Mouse (Mus musculus) heart, postnatal 0 days (tissue): Measurements from ENCODE around the gene Rrbp1. TPM values are rescaled to one million over a fixed set of nuclear protein-coding genes. Genes with fewer than 3 reads are reported as not detected.

ENCODE experiments used
- ATAC-seq: fragments of 200-750 bp; cut with Nextera tagmentation; 2 replicates; pipeline ENCODE4 v1.8.0; 2017; ENCODE audit warnings: low read depth, moderate number of reproducible peaks, moderate library complexity; ENCODE audit not compliant: insufficient read depth
- DNase-seq: peaks from one replicate; pipeline ENCODE4 v3.0.0-alpha.2; 2016; ENCODE audit warnings: low spot score
- H3K27ac ChIP-seq: fragments of 300-500 bp; sonication (generic); 2 replicates; pipeline ENCODE4 v1.5.1; 2014; ENCODE audit warnings: low read depth, mild to moderate bottlenecking
- H3K27me3 ChIP-seq: fragments of 300-500 bp; sonication (generic); 2 replicates; pipeline ENCODE4 v1.6.1; 2014; ENCODE audit warnings: low read length, mixed read lengths; ENCODE audit not compliant: control insufficient read depth, insufficient read depth
- H3K36me3 ChIP-seq: fragments of 300-500 bp; sonication (generic); replicated peaks from 2 replicates; pipeline ENCODE4 v1.6.1; 2014; ENCODE audit warnings: low read length, mixed read lengths; ENCODE audit not compliant: control insufficient read depth, insufficient read depth
- H3K4me1 ChIP-seq: fragments of 300-500 bp; sonication (generic); 2 replicates; pipeline ENCODE4 v1.6.1; 2014; ENCODE audit warnings: antibody characterized with exemption; ENCODE audit not compliant: control insufficient read depth, insufficient read depth
- H3K4me2 ChIP-seq: fragments of 300-500 bp; sonication (generic); 2 replicates; pipeline ENCODE4 v1.6.1; 2014; ENCODE audit warnings: low read depth, mild to moderate bottlenecking, low read length, moderate library complexity
- H3K4me3 ChIP-seq: fragments of 300-500 bp; sonication (generic); 2 replicates; pipeline ENCODE4 v1.5.1; 2014; ENCODE audit warnings: low read depth, low read length
- H3K9ac ChIP-seq: fragments of 300-500 bp; sonication (generic); replicated peaks from 2 replicates; pipeline ENCODE4 v1.6.1; 2014; ENCODE audit warnings: low read depth, low read length, mixed read lengths
- H3K9me3 ChIP-seq: fragments of 300-500 bp; sonication (generic); replicated peaks from 2 replicates; pipeline ENCODE4 v1.6.1; 2016; ENCODE audit warnings: low read length; ENCODE audit not compliant: control insufficient read depth
- CTCF ChIP-seq: IDR thresholded peaks from 2 replicates; pipeline ENCODE4 v1.5.1; 2016; ENCODE audit warnings: antibody characterized with exemption, control low read depth, low read depth
- EP300 ChIP-seq: IDR thresholded peaks from 2 replicates; pipeline ENCODE4 v1.6.1; 2016; ENCODE audit warnings: antibody characterized with exemption, low read depth
- WGBS: fragments of 180-500 bp; shearing (Covaris S2); extraction: QIAGEN DNeasy Blood & Tissue Kit; methylation state at CpG from one replicate; pipeline ENCODE4 v1.1.7; 2014; 5-methylcytosine and 5-hydroxymethylcytosine counted together
- polyA plus RNA-seq: library from polyadenylated mRNA; unstranded; fragments of >200 nt; fragmentation: Nextera tagmentation; extraction: Ambion mirVana; gene quantifications from 2 replicates; pipeline ENCODE4 v1.2.1, GENCODE M21; 2015
- total RNA-seq: library from RNA; depleted of rRNA; stranded (reverse); fragments of >200 nt; gene quantifications from 2 replicates; pipeline ENCODE4 v1.2.3, GENCODE M21; 2014; ENCODE audit warnings: low replicate concordance

The Rrbp1 gene
- total and polyA plus RNA-seq, 2 experiments from 2014 or later = 49.3 to 53.0 TPM

GRCm38 (mm10) chr2:143982152-143982551 lies 28.9 kb downstream of the Rrbp1 start:
- DNase-seq (no peak), ATAC-seq (no peak)
- H3K36me3 ChIP-seq = peaks cover 38% of the 10 kb centered on the region
- H3K9me3 ChIP-seq = no peaks in the 10 kb centered on the region
- H3K27ac ChIP-seq = no peak overlapping the region
- H3K4me3 ChIP-seq = no peak overlapping the region
- H3K4me2 ChIP-seq = no peak overlapping the region
- TF ChIP-seq EP300 (no peak), CTCF (no peak)
- H3K4me1 ChIP-seq = peaks cover under 1% of the 10 kb centered on the region; the same call in 1 of the 2 replicates
- no peaks in the 10 kb centered on the region for H3K27me3 ChIP-seq
- WGBS = 80% methylated on average over 4 of the region's 4 CpGs
- H3K9ac ChIP-seq = no peak overlapping the region

- H3K4me2 ChIP-seq = no peak overlapping the region
- H3K27me3 ChIP-seq = no peaks in the 10 kb centered on the region
- H3K4me1 ChIP-seq = no peaks in the 10 kb centered on the region
- DNase-seq (peak; percentile 39), ATAC-seq (0 out of 2 replicates have a peak, but pooled peaks have one; percentile 60)
- H3K36me3 ChIP-seq = peaks cover 38% of the 10 kb centered on the region
- no peaks in the 10 kb centered on the region for H3K9me3 ChIP-seq
- peak; percentile 84 for TF ChIP-seq CTCF
- TF ChIP-seq EP300 = no peak
- H3K27ac ChIP-seq = no peak overlapping the region
- no peak overlapping the region for H3K9ac ChIP-seq
- 32% methylated on average over 6 of the region's 6 CpGs for WGBS
- no peak overlapping the region for H3K4me3 ChIP-seq
Measured at GRCm38 (mm10) chr2:143980781-143981398, 30.2 kb downstream of the Rrbp1 start.

GRCm38 (mm10) chr2:143978444-143979147 lies 32.5 kb downstream of the Rrbp1 start:
- Histone ChIP-seq H3K4me1 (no peaks in the 10 kb centered on the region), H3K9ac (no peak overlapping the region), H3K27me3 (no peaks in the 10 kb centered on the region), H3K4me3 (no peak overlapping the region), H3K4me2 (no peak overlapping the region), H3K36me3 (peaks cover 30% of the 10 kb centered on the region), H3K27ac (no peak overlapping the region), H3K9me3 (no peaks in the 10 kb centered on the region)
- TF ChIP-seq EP300 = no peak
- TF ChIP-seq CTCF = peak; percentile 29
- DNase-seq (no peak), ATAC-seq (no peak)
- 89% methylated on average over 8 of the region's 8 CpGs for WGBS

GRCm38 (mm10) chr2:143975146-143975649 lies 35.9 kb downstream of the Rrbp1 start:
- 98% methylated on average over 5 of the region's 5 CpGs for WGBS
- DNase-seq = no peak
- no peak overlapping the region for H3K9ac ChIP-seq
- TF ChIP-seq EP300 (no peak), CTCF (no peak)
- H3K4me2 ChIP-seq = no peak overlapping the region
- peaks cover 57% of the 10 kb centered on the region for H3K36me3 ChIP-seq
- H3K4me1 ChIP-seq = peaks cover 6% of the 10 kb centered on the region; the same call in 1 of the 2 replicates
- no peak overlapping the region for H3K27ac ChIP-seq
- no peak for ATAC-seq
- H3K4me3 ChIP-seq = no peak overlapping the region
- no peaks in the 10 kb centered on the region for H3K9me3 ChIP-seq
- H3K27me3 ChIP-seq = no peaks in the 10 kb centered on the region

GRCm38 (mm10) chr2:143973161-143973560 lies 37.9 kb downstream of the Rrbp1 start:
- Histone ChIP-seq H3K36me3 (peaks cover 61% of the 10 kb centered on the region), H3K9ac (no peak overlapping the region), H3K4me2 (no peak overlapping the region), H3K4me3 (no peak overlapping the region), H3K4me1 (peaks cover 6% of the 10 kb centered on the region; the same call in 1 of the 2 replicates), H3K27ac (no peak overlapping the region), H3K9me3 (no peaks in the 10 kb centered on the region), H3K27me3 (no peaks in the 10 kb centered on the region)
- ATAC-seq (no peak), DNase-seq (no peak)
- 85% methylated on average over 7 of the region's 7 CpGs for WGBS
- TF ChIP-seq CTCF (no peak), EP300 (no peak)

- Histone ChIP-seq H3K4me3 (no peak overlapping the region), H3K36me3 (peaks cover 73% of the 10 kb centered on the region)
Measured at GRCm38 (mm10) chr2:143971887-143972286, 39.2 kb downstream of the Rrbp1 start.

More at GRCm38 (mm10) chr2:143971887-143972286, 39.2 kb downstream of the Rrbp1 start:
- H3K27ac ChIP-seq = no peak overlapping the region
- 78% methylated on average over 2 of the region's 2 CpGs for WGBS
- DNase-seq (no peak), ATAC-seq (no peak)
- TF ChIP-seq CTCF = no peak
- TF ChIP-seq EP300 = no peak
- H3K4me2 ChIP-seq = no peak overlapping the region
- H3K9me3 ChIP-seq = no peaks in the 10 kb centered on the region
- no peak overlapping the region for H3K9ac ChIP-seq
- H3K4me1 ChIP-seq = peaks cover 6% of the 10 kb centered on the region; the same call in 1 of the 2 replicates
- no peaks in the 10 kb centered on the region for H3K27me3 ChIP-seq
